Mouse (Mus musculus) cerebellum, postnatal 25 days (tissue): ENCODE results near the gene Abcf3.
A peak's percentile ranks its signal among the peaks of the same experiment; 100 is the strongest.

Experiments used
- DNase-seq, 2 experiments: peaks; one replicate each; pipeline ENCODE4 v3.0.0; 2021; ENCODE audit warnings: mixed read lengths in 2 of 2

Gene Abcf3

GRCm38 (mm10) chr16:20548096-20548948, at the start of gene Abcf3:
TSS of gene Abcf3 (plus strand) at chr16:20548577.
- peak; percentile 97 to 98 for DNase-seq

GRCm38 (mm10) chr16:20498677-20499475, 49.5 kb upstream of the Abcf3 start, which contains the start of gene Eif2b5:
TSS of gene Eif2b5 (plus strand) at chr16:20498817.
- peak; percentile 96 to 97 for DNase-seq

GRCm38 (mm10) chr16:20506000-20506399, 42.4 kb upstream of the Abcf3 start:
- no peak for DNase-seq

GRCm38 (mm10) chr16:20509349-20509748, 39.0 kb upstream of the Abcf3 start:
- DNase-seq = peak; percentile 66 to 75

- DNase-seq = no peak
Measured at GRCm38 (mm10) chr16:20511277-20511847, 37.0 kb upstream of the Abcf3 start.

- DNase-seq = peak in 1 of 2 experiments; percentile 24
Measured at GRCm38 (mm10) chr16:20516032-20516431, 32.3 kb upstream of the Abcf3 start.

- DNase-seq = peak; percentile 91 to 96
Measured at GRCm38 (mm10) chr16:20516726-20517201, 31.6 kb upstream of the Abcf3 start, which contains the start of gene Dvl3. TSS of gene Dvl3 (plus strand) at chr16:20516982.

GRCm38 (mm10) chr16:20517216-20517615, 31.2 kb upstream of the Abcf3 start:
- DNase-seq = no peak

GRCm38 (mm10) chr16:20517701-20518374, 30.5 kb upstream of the Abcf3 start:
- DNase-seq = peak in 1 of 2 experiments; percentile 56

GRCm38 (mm10) chr16:20523886-20524285, 24.5 kb upstream of the Abcf3 start:
- no peak for DNase-seq

- no peak for DNase-seq
Measured at GRCm38 (mm10) chr16:20528779-20529178, 19.6 kb upstream of the Abcf3 start.

GRCm38 (mm10) chr16:20529375-20529774, 19.0 kb upstream of the Abcf3 start:
- peak in 1 of 2 experiments; percentile 23 for DNase-seq

GRCm38 (mm10) chr16:20530941-20531340, 17.4 kb upstream of the Abcf3 start:
- peak in 1 of 2 experiments; percentile 14 for DNase-seq

- DNase-seq = no peak
Measured at GRCm38 (mm10) chr16:20534617-20535295, 13.6 kb upstream of the Abcf3 start.

- peak; percentile 92 to 95 for DNase-seq
Measured at GRCm38 (mm10) chr16:20535296-20536080, 12.9 kb upstream of the Abcf3 start, which contains the start of gene Ap2m1. TSS of gene Ap2m1 (plus strand) at chr16:20535478.

- DNase-seq = no peak
Measured at GRCm38 (mm10) chr16:20536081-20536665, 12.2 kb upstream of the Abcf3 start.

- DNase-seq = peak; percentile 37 to 74
Measured at GRCm38 (mm10) chr16:20537071-20537471, 11.3 kb upstream of the Abcf3 start.

GRCm38 (mm10) chr16:20537601-20538320, 10.6 kb upstream of the Abcf3 start:
- no peak for DNase-seq

- DNase-seq = no peak
Measured at GRCm38 (mm10) chr16:20539649-20540048, 8.7 kb upstream of the Abcf3 start.

- DNase-seq = no peak
Measured at GRCm38 (mm10) chr16:20540438-20540837, 7.9 kb upstream of the Abcf3 start.
